Mouse (Mus musculus): ENCODE results near the gene Ccdc107. TPM values are rescaled to one million over a fixed set of nuclear protein-coding genes. Genes with fewer than 3 reads are reported as not detected.
"Not testable (repeated sequence)": the region's sequence is repeated elsewhere in the genome, so short reads cannot be mapped to it uniquely, and the experiment has no call there.

Ccdc107 gene
- polyA plus RNA-seq, 1 experiment from 2014 or later = 52.0 TPM

- Histone ChIP-seq H3K9me3 (replicated peaks) (no peaks in the 10 kb centered on the region), H3K27me3 (no peaks in the 10 kb centered on the region)
- WGBS = 94% methylated on average over 10 of the region's 10 CpGs
Measured at GRCm38 (mm10) chr4:43470301-43470700, 22.4 kb upstream of the Ccdc107 start.

GRCm38 (mm10) chr4:43473636-43474035 is 19.1 kb upstream of the Ccdc107 start:
- Histone ChIP-seq H3K4me3 (no peak overlapping the region), H3K36me3 (ENCODE audit: poor library complexity, severe bottlenecking) (no peaks in the 10 kb centered on the region), H3K27ac (no peak overlapping the region), H3K9me3 (replicated peaks) (no peaks in the 10 kb centered on the region), H3K9ac (no peak overlapping the region), H3K27me3 (no peaks in the 10 kb centered on the region), H3K4me2 (no peak overlapping the region), H3K4me1 (no peaks in the 10 kb centered on the region)
- 86% methylated on average over 1 of the region's 1 CpGs for WGBS
- ATAC-seq = no peak

More at GRCm38 (mm10) chr4:43470301-43470700, 22.4 kb upstream of the Ccdc107 start:
- no peak overlapping the region for H3K27ac ChIP-seq
- ATAC-seq = no peak
- no peaks in the 10 kb centered on the region for H3K4me1 ChIP-seq
- H3K4me2 ChIP-seq = no peak overlapping the region
- no peaks in the 10 kb centered on the region for H3K36me3 ChIP-seq (ENCODE audit: poor library complexity, severe bottlenecking)
- no peak overlapping the region for H3K4me3 ChIP-seq
- H3K9ac ChIP-seq = no peak overlapping the region

GRCm38 (mm10) chr4:43476604-43477003 is 16.1 kb upstream of the Ccdc107 start:
- no peaks in the 10 kb centered on the region for H3K36me3 ChIP-seq (ENCODE audit: poor library complexity, severe bottlenecking)
- no peak overlapping the region for H3K27ac ChIP-seq
- no peak overlapping the region for H3K4me3 ChIP-seq
- no peak for ATAC-seq
- H3K27me3 ChIP-seq = no peaks in the 10 kb centered on the region
- no peaks in the 10 kb centered on the region for H3K9me3 ChIP-seq (replicated peaks)
- H3K9ac ChIP-seq = no peak overlapping the region
- no peaks in the 10 kb centered on the region for H3K4me1 ChIP-seq
- no peak overlapping the region for H3K4me2 ChIP-seq
- WGBS = 95% methylated on average over 6 of the region's 6 CpGs

GRCm38 (mm10) chr4:43477857-43478533 is 14.7 kb upstream of the Ccdc107 start:
- Histone ChIP-seq H3K4me1 (no peaks in the 10 kb centered on the region), H3K27ac (no peak overlapping the region), H3K27me3 (no peaks in the 10 kb centered on the region), H3K9ac (peak overlapping the region; percentile 56), H3K4me3 (peak overlapping the region; percentile 33), H3K9me3 (replicated peaks) (no peaks in the 10 kb centered on the region), H3K4me2 (peak overlapping the region; percentile 54), H3K36me3 (ENCODE audit: poor library complexity, severe bottlenecking) (no peaks in the 10 kb centered on the region)
- peak; percentile 98 for ATAC-seq
- WGBS = 17% methylated on average over 11 of the region's 11 CpGs

- Histone ChIP-seq H3K27me3 (no peaks in the 10 kb centered on the region), H3K9ac (peak overlapping the region; percentile 56), H3K27ac (no peak overlapping the region)
Measured at GRCm38 (mm10) chr4:43478534-43478858, 14.2 kb upstream of the Ccdc107 start.

GRCm38 (mm10) chr4:43478906-43479832 is 13.5 kb upstream of the Ccdc107 start:
- WGBS = 50% methylated on average over 24 of the region's 24 CpGs
- no peaks in the 10 kb centered on the region for H3K4me1 ChIP-seq
- no peak for ATAC-seq
- H3K4me3 ChIP-seq = no peak overlapping the region
- H3K4me2 ChIP-seq = 0 out of 2 replicates have a peak overlapping the region, but pooled peaks have one; percentile 3
- no peak overlapping the region for H3K9ac ChIP-seq
- no peak overlapping the region for H3K27ac ChIP-seq
- no peaks in the 10 kb centered on the region for H3K36me3 ChIP-seq (ENCODE audit: poor library complexity, severe bottlenecking)
- H3K27me3 ChIP-seq = no peaks in the 10 kb centered on the region
- H3K9me3 ChIP-seq (replicated peaks) = no peaks in the 10 kb centered on the region

More at GRCm38 (mm10) chr4:43478534-43478858, 14.2 kb upstream of the Ccdc107 start:
- H3K4me1 ChIP-seq = no peaks in the 10 kb centered on the region
- H3K4me2 ChIP-seq = peak overlapping the region; percentile 54
- no peaks in the 10 kb centered on the region for H3K9me3 ChIP-seq (replicated peaks)
- ATAC-seq = no peak; the same call in none of the 2 replicates
- H3K36me3 ChIP-seq (ENCODE audit: poor library complexity, severe bottlenecking) = no peaks in the 10 kb centered on the region
- H3K4me3 ChIP-seq = peak overlapping the region; percentile 33
- 62% methylated on average over 8 of the region's 8 CpGs for WGBS

- Histone ChIP-seq H3K4me3 (no peak overlapping the region), H3K4me2 (no peak overlapping the region), H3K27ac (no peak overlapping the region), H3K36me3 (ENCODE audit: poor library complexity, severe bottlenecking) (no peaks in the 10 kb centered on the region), H3K4me1 (no peaks in the 10 kb centered on the region), H3K9me3 (replicated peaks) (no peaks in the 10 kb centered on the region), H3K27me3 (no peaks in the 10 kb centered on the region), H3K9ac (no peak overlapping the region)
- whole genome bisulfite sequencing = 81% methylated on average over 5 of the region's 5 CpGs
- ATAC-seq = no peak
Measured at GRCm38 (mm10) chr4:43480985-43481384, 11.7 kb upstream of the Ccdc107 start.

GRCm38 (mm10) chr4:43481894-43482456 is 10.7 kb upstream of the Ccdc107 start:
- no peak for ATAC-seq
- Histone ChIP-seq H3K9me3 (replicated peaks) (no peaks in the 10 kb centered on the region), H3K4me2 (no peak overlapping the region), H3K27ac (no peak overlapping the region), H3K4me3 (no peak overlapping the region), H3K4me1 (no peaks in the 10 kb centered on the region), H3K9ac (no peak overlapping the region), H3K36me3 (ENCODE audit: poor library complexity, severe bottlenecking) (no peaks in the 10 kb centered on the region), H3K27me3 (no peaks in the 10 kb centered on the region)
- WGBS = 81% methylated on average over 7 of the region's 7 CpGs

- no peaks in the 10 kb centered on the region for H3K27me3 ChIP-seq
- no peak overlapping the region for H3K27ac ChIP-seq
- no peak for ATAC-seq
- H3K9me3 ChIP-seq (replicated peaks) = no peaks in the 10 kb centered on the region
- no peaks in the 10 kb centered on the region for H3K36me3 ChIP-seq (ENCODE audit: poor library complexity, severe bottlenecking)
- no peak overlapping the region for H3K4me3 ChIP-seq
- 80% methylated on average over 10 of the region's 10 CpGs for WGBS
- H3K4me2 ChIP-seq = no peak overlapping the region
- no peak overlapping the region for H3K9ac ChIP-seq
- H3K4me1 ChIP-seq = no peaks in the 10 kb centered on the region
Measured at GRCm38 (mm10) chr4:43482591-43482990, 10.1 kb upstream of the Ccdc107 start.

GRCm38 (mm10) chr4:43483535-43484091 is 9.1 kb upstream of the Ccdc107 start, which contains the start of gene Sit1:
Gene Sit1 (minus strand): TSS chr4:43483734.
- WGBS = 60% methylated on average over 12 of the region's 12 CpGs
- no peaks in the 10 kb centered on the region for H3K4me1 ChIP-seq
- no peak within 1 kb of the TSS for H3K27ac ChIP-seq
- H3K4me2 ChIP-seq = no peak within 1 kb of the TSS
- H3K9ac ChIP-seq = no peak within 1 kb of the TSS
- no peaks in the 10 kb centered on the region for H3K9me3 ChIP-seq (replicated peaks)
- H3K27me3 ChIP-seq = no peaks in the 10 kb centered on the region
- H3K36me3 ChIP-seq (ENCODE audit: poor library complexity, severe bottlenecking) = no peaks in the 10 kb centered on the region
- H3K4me3 ChIP-seq = no peak within 1 kb of the TSS
- ATAC-seq = no peak

- WGBS = 85% methylated on average over 5 of the region's 5 CpGs
- not testable (repeated sequence) for H3K4me2 ChIP-seq; H3K9me3 ChIP-seq (replicated peaks); ATAC-seq; H3K27me3 ChIP-seq; H3K36me3 ChIP-seq (ENCODE audit: poor library complexity, severe bottlenecking); H3K4me3 ChIP-seq; H3K27ac ChIP-seq; H3K9ac ChIP-seq; H3K4me1 ChIP-seq
Measured at GRCm38 (mm10) chr4:43485666-43486065, 7.0 kb upstream of the Ccdc107 start.

- Histone ChIP-seq H3K4me2 (no peak overlapping the region), H3K4me1 (peaks cover 9% of the 10 kb centered on the region), H3K27me3 (no peaks in the 10 kb centered on the region), H3K27ac (no peak overlapping the region), H3K9me3 (replicated peaks) (peaks cover 3% of the 10 kb centered on the region; the same call in 1 of the 2 replicates), H3K4me3 (no peak overlapping the region), H3K36me3 (ENCODE audit: poor library complexity, severe bottlenecking) (no peaks in the 10 kb centered on the region), H3K9ac (no peak overlapping the region)
- 94% methylated on average over 3 of the region's 3 CpGs for WGBS
- no peak for ATAC-seq
Measured at GRCm38 (mm10) chr4:43489611-43490010, 3.1 kb upstream of the Ccdc107 start.
